Mouse (Mus musculus) small intestine, adult 2 months (tissue): ENCODE measurements at regions not wholly inside any gene's neighbourhood (a gene's known extent, or its start where the extent isn't known, plus 50 kb on each side); places are given as distances from the start of the nearest gene placed in this dataset.

Experiments used
- H3K27ac ChIP-seq: fragments of 200-500 bp; 2 replicates; pipeline ENCODE4 v1.5.1; 2012; ENCODE audit warnings: low read depth, low read length, control low read depth, inconsistent platforms; ENCODE audit not compliant: insufficient read depth
- H3K27me3 ChIP-seq: fragments of 200-500 bp; 2 replicates; pipeline ENCODE4 v1.6.1; 2012; ENCODE audit warnings: mild to moderate bottlenecking, moderate library complexity, low read length, inconsistent platforms; ENCODE audit not compliant: control insufficient read depth, insufficient read depth
- H3K36me3 ChIP-seq: fragments of 200-500 bp; 2 replicates; pipeline ENCODE4 v1.6.1; 2012; ENCODE audit warnings: mild to moderate bottlenecking, low read length, control low read depth, inconsistent platforms; ENCODE audit not compliant: control insufficient read depth, insufficient read depth
- H3K4me1 ChIP-seq: fragments of 200-500 bp; 2 replicates; pipeline ENCODE4 v1.6.1; 2012; ENCODE audit warnings: low read length, inconsistent platforms, mixed read lengths; ENCODE audit not compliant: control insufficient read depth, insufficient read depth, insufficient read length
- H3K4me3 ChIP-seq: fragments of 200-500 bp; 2 replicates; pipeline ENCODE4 v1.5.1; 2012; ENCODE audit warnings: low read depth, mild to moderate bottlenecking, control low read depth, inconsistent platforms, low read length, moderate library complexity
- CTCF ChIP-seq: fragments of 200-500 bp; IDR thresholded peaks from 2 replicates; pipeline ENCODE4 v1.5.1; 2012; ENCODE audit warnings: low read depth, mild to moderate bottlenecking, control low read depth, inconsistent platforms, low read length, moderate library complexity, mixed read lengths; ENCODE audit not compliant: insufficient replicate concordance, insufficient read length; ENCODE audit errors: extremely low read depth
- POLR2A ChIP-seq: fragments of 200-500 bp; IDR thresholded peaks from 2 replicates; pipeline ENCODE4 v1.6.1; 2012; ENCODE audit warnings: low read depth, mild to moderate bottlenecking, control low read depth, inconsistent platforms, low read length, moderate library complexity
- WGBS: fragments of 180-500 bp; shearing (Covaris S2); methylation state at CpG from one replicate; pipeline ENCODE4 v1.1.7; 2018; 5-methylcytosine and 5-hydroxymethylcytosine counted together

DNA sequence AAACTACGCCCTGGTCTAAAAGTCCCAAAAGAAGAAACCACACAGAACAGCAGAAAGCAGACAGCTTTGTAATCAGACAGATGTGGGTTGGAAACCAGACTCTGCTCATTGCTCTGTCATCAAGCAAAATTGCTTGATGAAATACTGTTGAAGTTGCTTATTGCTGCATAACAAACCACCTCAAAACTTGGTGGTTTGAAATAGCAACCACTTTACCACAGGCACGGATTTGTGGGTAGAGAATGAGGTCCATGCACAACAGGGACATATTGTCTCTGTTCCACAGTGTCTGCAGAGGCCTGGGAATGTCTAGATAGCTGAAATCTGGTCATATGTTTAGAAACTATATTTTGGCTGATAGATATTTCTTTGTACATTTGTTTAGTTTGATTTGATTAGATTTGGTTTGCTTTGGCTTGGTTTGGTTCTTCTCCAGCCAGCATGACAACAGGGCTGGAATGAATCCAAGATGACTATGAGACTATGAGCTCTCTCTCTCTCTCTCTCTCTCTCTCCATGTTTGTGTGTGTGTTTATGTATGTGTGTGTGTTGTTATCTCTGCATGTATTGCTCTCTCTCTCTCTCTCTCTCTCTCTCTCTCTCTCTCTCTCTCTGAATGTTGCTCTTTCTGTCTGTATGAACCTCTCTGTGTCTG is 199.4 kb downstream of the Tle1 start:
- whole genome bisulfite sequencing = 74% methylated on average over 2 of the region's 2 CpGs
- Histone ChIP-seq H3K36me3 (no peaks in the 10 kb centered on the region), H3K27ac (no peak overlapping the region), H3K4me1 (peaks cover 6% of the 10 kb centered on the region; the same call in 1 of the 2 replicates), H3K4me3 (no peak overlapping the region), H3K27me3 (no peaks in the 10 kb centered on the region)
- TF ChIP-seq POLR2A = no peak
- TF ChIP-seq CTCF = no peak

DNA sequence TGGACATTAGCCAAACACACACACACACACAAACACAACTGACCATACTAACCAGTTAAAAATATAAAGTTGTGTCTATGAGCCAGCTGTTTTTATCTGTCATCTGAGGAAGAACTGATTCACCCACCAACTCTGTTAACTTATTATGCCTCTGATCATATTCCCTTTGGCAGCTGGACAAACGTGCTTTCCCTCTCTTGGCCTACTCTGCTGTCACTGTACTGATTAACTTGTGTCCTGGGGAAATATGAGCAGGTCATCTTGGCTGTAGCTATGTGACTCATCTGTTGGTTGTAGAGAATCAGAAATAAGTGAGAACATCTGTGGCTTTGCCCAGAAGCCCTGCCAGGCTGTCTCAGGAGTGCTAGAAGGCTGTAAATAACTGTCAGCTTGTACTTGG is 210.9 kb upstream of the Gm11232 start:
- WGBS = 27% methylated on average over 1 of the region's 1 CpGs
- H3K4me3 ChIP-seq = no peak overlapping the region
- H3K36me3 ChIP-seq = no peaks in the 10 kb centered on the region
- H3K4me1 ChIP-seq = no peaks in the 10 kb centered on the region
- no peaks in the 10 kb centered on the region for H3K27me3 ChIP-seq
- no peak overlapping the region for H3K27ac ChIP-seq
- TF ChIP-seq CTCF (no peak), POLR2A (no peak)

DNA sequence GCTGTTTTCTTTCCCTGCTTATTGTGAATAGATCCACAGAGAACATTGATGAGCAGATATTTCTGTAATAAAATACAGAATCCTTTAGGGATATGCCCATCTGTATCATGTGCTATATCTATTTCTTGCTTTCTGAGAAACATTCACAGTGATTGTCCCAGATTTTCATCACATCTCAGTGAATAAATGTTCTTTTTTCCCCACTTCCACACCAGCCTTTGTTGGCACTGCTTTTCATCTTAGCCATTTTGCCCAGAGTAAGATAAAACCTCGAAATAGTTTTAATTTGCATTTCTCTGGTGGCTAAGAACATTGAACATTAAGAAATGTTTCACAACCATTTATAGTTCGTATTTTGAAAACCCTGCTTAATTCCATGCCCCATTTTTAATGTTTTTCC is 195.7 kb upstream of the Gm11232 start:
- no peak overlapping the region for H3K27ac ChIP-seq
- no peaks in the 10 kb centered on the region for H3K27me3 ChIP-seq
- H3K36me3 ChIP-seq = no peaks in the 10 kb centered on the region
- WGBS = 67% methylated on average over 2 of the region's 2 CpGs
- TF ChIP-seq CTCF = no peak
- no peak for TF ChIP-seq POLR2A
- H3K4me3 ChIP-seq = no peak overlapping the region
- H3K4me1 ChIP-seq = no peaks in the 10 kb centered on the region

DNA sequence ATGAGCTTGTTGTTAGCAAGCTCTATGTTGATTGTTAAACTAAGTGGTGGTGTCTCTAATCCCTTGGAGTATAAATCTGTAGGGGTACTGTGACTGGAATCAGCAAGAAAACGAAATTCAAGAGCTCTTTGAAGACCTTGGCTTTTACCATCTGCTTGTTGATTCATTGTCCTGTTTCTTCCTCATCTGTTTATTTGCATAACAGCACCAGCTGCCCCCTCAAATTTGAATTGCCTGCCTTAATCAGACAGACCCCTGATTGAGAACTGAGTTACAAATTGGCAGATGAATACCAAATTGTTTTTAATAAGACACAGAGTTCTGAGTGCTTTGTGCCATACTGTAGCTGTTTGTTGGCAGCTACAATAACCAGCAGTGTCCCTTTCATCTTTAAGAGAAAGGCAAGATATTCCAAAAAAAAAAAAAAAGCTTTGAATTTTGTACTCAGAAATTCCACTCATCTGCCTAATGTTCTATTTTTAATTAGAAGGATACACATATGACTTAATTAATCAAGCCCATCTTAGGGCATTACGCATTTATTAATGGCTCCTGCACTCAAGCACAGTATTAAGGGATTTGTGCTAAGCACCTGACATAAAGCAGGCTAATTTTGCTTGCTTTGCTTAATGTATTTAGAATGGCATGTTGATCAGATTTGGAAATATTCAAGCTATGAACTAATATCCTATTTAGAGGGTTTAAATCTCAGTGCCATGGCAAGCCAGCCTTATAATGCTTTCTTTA is 175.6 kb upstream of the Gm11232 start:
- WGBS = 54% methylated on average over 2 of the region's 2 CpGs
- Histone ChIP-seq H3K4me1 (no peaks in the 10 kb centered on the region), H3K27me3 (no peaks in the 10 kb centered on the region), H3K36me3 (no peaks in the 10 kb centered on the region), H3K27ac (no peak overlapping the region), H3K4me3 (no peak overlapping the region)
- no peak for TF ChIP-seq CTCF
- no peak for TF ChIP-seq POLR2A

DNA sequence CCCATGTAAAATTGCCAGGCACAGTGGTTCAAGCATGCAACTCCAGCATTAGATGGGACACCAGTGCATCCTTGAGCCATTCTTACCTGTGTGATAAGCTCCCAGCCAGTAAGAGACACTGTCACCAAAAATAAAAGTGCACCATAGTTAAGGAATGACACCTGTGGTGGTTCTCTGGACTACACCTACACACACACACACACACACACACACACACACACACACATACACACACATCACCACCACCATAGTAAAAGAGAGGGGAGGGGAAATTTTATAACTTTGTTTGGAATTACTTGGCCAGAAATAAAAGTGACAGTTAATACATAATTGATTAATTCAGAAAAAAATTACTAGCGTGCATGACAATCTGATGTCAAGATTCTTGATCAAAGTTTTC is 175.1 kb upstream of the Gm11232 start:
- H3K4me1 ChIP-seq = no peaks in the 10 kb centered on the region
- no peak overlapping the region for H3K27ac ChIP-seq
- TF ChIP-seq POLR2A = no peak
- no peak for TF ChIP-seq CTCF
- no peak overlapping the region for H3K4me3 ChIP-seq
- H3K27me3 ChIP-seq = no peaks in the 10 kb centered on the region
- WGBS = 69% methylated on average over 1 of the region's 1 CpGs
- H3K36me3 ChIP-seq = no peaks in the 10 kb centered on the region

DNA sequence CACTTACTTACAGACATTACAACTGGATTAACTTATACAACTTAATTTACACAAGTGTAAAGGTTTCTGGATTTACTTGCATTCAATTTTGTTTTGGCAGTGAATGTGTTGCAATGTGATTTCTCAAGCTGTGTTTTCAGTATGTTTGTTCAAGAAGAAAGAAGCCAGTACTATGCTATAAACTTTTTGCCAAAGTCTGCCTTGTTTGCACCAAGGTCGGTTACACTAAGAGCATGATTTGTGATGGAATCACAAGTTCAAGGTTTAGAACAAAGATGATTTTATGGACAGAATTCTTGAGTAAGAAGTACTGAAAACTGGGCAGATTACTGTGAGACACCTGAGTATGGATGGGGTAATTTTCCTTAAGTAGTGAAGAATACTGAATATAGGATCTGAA is 153.8 kb upstream of the Gm11232 start:
- no peaks in the 10 kb centered on the region for H3K36me3 ChIP-seq
- H3K4me3 ChIP-seq = no peak overlapping the region
- no peak overlapping the region for H3K27ac ChIP-seq
- no peaks in the 10 kb centered on the region for H3K27me3 ChIP-seq
- H3K4me1 ChIP-seq = no peaks in the 10 kb centered on the region
- TF ChIP-seq POLR2A (no peak), CTCF (no peak)
- WGBS = 49% methylated on average over 1 of the region's 1 CpGs

DNA sequence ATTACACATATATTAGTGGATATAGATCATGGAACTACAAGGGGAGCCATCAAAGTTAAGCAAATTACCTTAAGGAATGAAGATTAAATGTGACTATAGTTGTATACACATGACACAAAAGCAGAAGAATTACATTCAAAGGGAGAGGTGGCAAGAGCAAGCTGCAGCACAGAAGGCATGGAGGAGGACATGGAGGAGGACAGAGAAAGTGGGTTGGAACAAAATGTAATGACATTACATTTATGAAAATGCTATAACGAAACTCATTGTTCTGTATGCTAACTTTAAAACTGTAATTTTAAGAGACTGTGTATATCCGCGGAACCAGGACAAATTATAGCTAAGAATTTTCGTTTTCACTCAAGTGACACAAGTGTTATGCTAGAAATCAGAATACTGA is 117.9 kb upstream of the Gm11232 start:
- H3K27ac ChIP-seq = no peak overlapping the region
- TF ChIP-seq POLR2A = no peak
- TF ChIP-seq CTCF = no peak
- no peaks in the 10 kb centered on the region for H3K36me3 ChIP-seq
- no peaks in the 10 kb centered on the region for H3K27me3 ChIP-seq
- H3K4me1 ChIP-seq = no peaks in the 10 kb centered on the region
- H3K4me3 ChIP-seq = no peak overlapping the region
- WGBS = 93% methylated on average over 4 of the region's 4 CpGs
